Mouse (Mus musculus): ENCODE measurements around the gene Urb2. TPM values are rescaled to one million over a fixed set of nuclear protein-coding genes. Genes with fewer than 3 reads are reported as not detected.

Urb2 gene
- polyA plus RNA-seq, 1 experiment from 2014 or later = 1.2 TPM

DNA sequence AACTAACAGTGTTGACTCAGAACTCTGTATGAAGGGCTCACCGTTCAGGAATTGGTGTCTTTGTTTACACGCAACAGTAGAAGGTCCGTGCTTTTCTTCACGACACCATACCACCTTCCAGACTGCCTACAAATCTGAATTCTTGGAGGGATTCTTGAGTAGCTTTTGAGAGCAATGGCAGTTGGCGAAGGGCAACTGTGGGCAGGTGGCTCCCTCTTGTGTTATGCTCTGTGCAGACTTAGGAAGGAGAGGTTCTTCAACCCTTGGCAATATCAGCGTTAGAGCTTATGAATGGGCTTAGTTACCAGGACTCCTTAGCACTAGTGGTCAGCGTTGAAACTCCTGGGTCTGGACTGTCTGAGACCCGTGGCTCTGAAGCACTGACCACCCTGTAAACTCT lies 28.7 kb upstream of the Urb2 start:
- H3K9me3 ChIP-seq (ENCODE audit: low read length) = no peaks in the 10 kb centered on the region
- H3K9ac ChIP-seq (replicated peaks) = no peak overlapping the region
- no peaks in the 10 kb centered on the region for H3K27me3 ChIP-seq (ENCODE audit: insufficient read depth, low read length)
- H3K27ac ChIP-seq (ENCODE audit: low read depth) = no peak overlapping the region
- H3K4me1 ChIP-seq (ENCODE audit: insufficient read depth) = peaks cover 14% of the 10 kb centered on the region; the same call in 1 of the 2 replicates
- DNase-seq (peak; percentile 50), ATAC-seq (no peak)
- H3K4me2 ChIP-seq (ENCODE audit: low read depth, low read length) = no peak overlapping the region
- 73% methylated on average over 8 of the region's 8 CpGs for WGBS (ENCODE audit: insufficient replicate concordance)
- no peak overlapping the region for H3K4me3 ChIP-seq (ENCODE audit: low read depth, low read length)
- TF ChIP-seq EP300 (IDR thresholded peaks at IDR 0.05; ENCODE audit: low read depth) (no peak), CTCF (IDR thresholded peaks at IDR 0.05; ENCODE audit: low read depth) (peak; percentile 87)
- H3K36me3 ChIP-seq (replicated peaks; ENCODE audit: insufficient read depth, low read length) = peaks cover 21% of the 10 kb centered on the region

DNA sequence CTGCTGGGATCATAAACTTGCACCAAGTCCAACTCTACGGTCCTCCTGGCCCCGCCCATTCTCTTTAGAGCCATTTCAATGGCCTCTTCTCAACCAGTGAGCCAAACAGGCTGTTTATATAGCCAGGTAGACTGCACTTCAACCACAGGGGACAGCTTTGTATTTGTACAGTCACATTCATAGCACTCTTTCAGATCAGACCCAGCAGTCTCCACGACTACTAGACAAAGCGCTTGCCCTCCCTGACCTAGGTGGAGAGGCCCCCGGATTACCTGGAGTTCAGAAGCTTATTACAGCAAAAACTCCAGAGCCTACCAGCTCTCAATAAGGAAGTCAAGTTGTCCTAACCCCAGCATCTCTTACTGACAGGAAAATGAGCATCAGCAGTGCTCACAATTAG lies 27.7 kb upstream of the Urb2 start:
- no peak for TF ChIP-seq CTCF (IDR thresholded peaks at IDR 0.05; ENCODE audit: low read depth)
- no peak for TF ChIP-seq EP300 (IDR thresholded peaks at IDR 0.05; ENCODE audit: low read depth)
- Histone ChIP-seq H3K4me1 (ENCODE audit: insufficient read depth) (peaks cover 14% of the 10 kb centered on the region; the same call in 1 of the 2 replicates), H3K9me3 (ENCODE audit: low read length) (no peaks in the 10 kb centered on the region), H3K27ac (ENCODE audit: low read depth) (no peak overlapping the region), H3K9ac (replicated peaks) (no peak overlapping the region), H3K4me2 (ENCODE audit: low read depth, low read length) (no peak overlapping the region), H3K4me3 (ENCODE audit: low read depth, low read length) (no peak overlapping the region), H3K27me3 (ENCODE audit: insufficient read depth, low read length) (no peaks in the 10 kb centered on the region), H3K36me3 (replicated peaks; ENCODE audit: insufficient read depth, low read length) (peaks cover 25% of the 10 kb centered on the region)
- no peak for DNase-seq
- WGBS (ENCODE audit: insufficient replicate concordance) = 90% methylated on average over 5 of the region's 5 CpGs
- no peak for ATAC-seq

DNA sequence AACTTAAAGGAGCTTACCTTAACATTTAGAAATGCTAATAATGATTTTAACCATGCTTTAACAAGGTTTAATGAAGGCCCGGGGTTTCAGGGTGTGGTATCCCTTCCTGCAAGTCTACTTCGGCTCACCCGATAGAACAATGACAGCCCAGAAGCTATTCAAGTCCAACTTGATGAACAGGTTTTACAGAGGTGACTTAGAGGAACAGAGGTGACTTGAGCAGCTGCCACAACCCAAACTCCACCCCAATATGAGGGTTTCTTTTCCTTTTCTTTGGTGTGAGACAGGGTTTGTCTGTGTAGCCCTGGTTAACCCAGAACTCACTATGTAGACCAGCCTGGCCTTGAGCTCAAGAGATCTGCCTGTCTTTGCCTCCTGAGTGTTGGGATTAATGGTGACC lies 27.3 kb upstream of the Urb2 start:
- Histone ChIP-seq H3K9ac (replicated peaks) (no peak overlapping the region), H3K36me3 (replicated peaks; ENCODE audit: insufficient read depth, low read length) (peaks cover 27% of the 10 kb centered on the region), H3K4me2 (ENCODE audit: low read depth, low read length) (no peak overlapping the region), H3K27me3 (ENCODE audit: insufficient read depth, low read length) (no peaks in the 10 kb centered on the region), H3K4me3 (ENCODE audit: low read depth, low read length) (no peak overlapping the region), H3K4me1 (ENCODE audit: insufficient read depth) (peaks cover 11% of the 10 kb centered on the region; the same call in 1 of the 2 replicates), H3K27ac (ENCODE audit: low read depth) (no peak overlapping the region), H3K9me3 (ENCODE audit: low read length) (no peaks in the 10 kb centered on the region)
- ATAC-seq = no peak
- 85% methylated on average over 3 of the region's 3 CpGs for WGBS (ENCODE audit: insufficient replicate concordance)
- no peak for DNase-seq
- TF ChIP-seq EP300 (IDR thresholded peaks at IDR 0.05; ENCODE audit: low read depth) (no peak), CTCF (IDR thresholded peaks at IDR 0.05; ENCODE audit: low read depth) (no peak)

DNA sequence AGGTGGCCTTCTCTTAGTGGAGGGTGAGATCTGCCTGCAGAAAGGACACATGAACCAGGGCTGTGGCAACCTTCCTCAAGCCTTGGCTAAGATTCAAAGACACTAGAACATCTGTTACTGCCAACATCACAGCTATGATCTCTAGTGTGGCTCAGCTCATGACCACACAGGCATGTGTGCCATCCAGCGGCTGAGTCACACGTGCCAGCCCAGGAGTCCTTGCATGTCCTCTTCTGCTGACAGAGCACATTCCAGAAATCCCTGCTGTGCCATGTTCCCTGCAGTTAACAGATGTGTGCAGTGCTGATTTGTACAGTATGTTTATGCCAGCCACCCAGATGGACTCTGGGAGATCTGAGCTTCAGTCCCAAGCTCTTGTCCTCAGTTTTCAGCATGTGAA lies 21.7 kb upstream of the Urb2 start:
- H3K4me1 ChIP-seq (ENCODE audit: insufficient read depth) = no peaks in the 10 kb centered on the region
- no peak overlapping the region for H3K27ac ChIP-seq (ENCODE audit: low read depth)
- peaks cover 71% of the 10 kb centered on the region for H3K36me3 ChIP-seq (replicated peaks; ENCODE audit: insufficient read depth, low read length)
- H3K9ac ChIP-seq (replicated peaks) = no peak overlapping the region
- H3K4me3 ChIP-seq (ENCODE audit: low read depth, low read length) = no peak overlapping the region
- 85% methylated on average over 2 of the region's 2 CpGs for WGBS (ENCODE audit: insufficient replicate concordance)
- ATAC-seq (no peak), DNase-seq (no peak)
- no peak for TF ChIP-seq CTCF (IDR thresholded peaks at IDR 0.05; ENCODE audit: low read depth)
- no peak for TF ChIP-seq EP300 (IDR thresholded peaks at IDR 0.05; ENCODE audit: low read depth)
- H3K27me3 ChIP-seq (ENCODE audit: insufficient read depth, low read length) = no peaks in the 10 kb centered on the region
- no peaks in the 10 kb centered on the region for H3K9me3 ChIP-seq (ENCODE audit: low read length)
- no peak overlapping the region for H3K4me2 ChIP-seq (ENCODE audit: low read depth, low read length)

DNA sequence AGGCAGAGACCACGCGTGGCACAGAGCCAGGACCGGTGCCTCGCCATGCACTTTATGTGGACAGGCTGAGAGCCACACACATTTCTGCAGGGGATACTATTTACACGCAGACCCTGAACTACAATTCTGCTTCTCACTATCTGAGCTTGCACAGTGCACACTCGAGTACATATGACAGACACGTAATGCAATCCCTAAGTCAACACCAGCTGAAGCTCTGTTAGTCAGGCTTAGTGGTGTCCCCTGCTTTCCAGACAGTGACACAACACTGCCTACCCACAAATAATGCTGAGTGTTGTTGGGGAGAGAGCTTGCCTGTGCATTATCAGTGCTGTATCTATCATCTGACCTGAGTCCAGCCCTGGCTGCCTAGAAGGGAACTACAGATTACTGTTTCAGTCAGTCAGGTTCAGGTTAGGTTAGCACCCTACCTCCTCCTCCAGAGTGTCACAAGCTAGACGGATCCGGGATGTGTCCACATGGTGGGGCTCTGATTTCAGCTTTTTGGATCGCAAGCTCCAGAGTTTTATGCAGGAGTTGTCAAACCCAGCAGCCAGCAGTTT lies 18.7 kb upstream of the Urb2 start:
- DNase-seq (no peak), ATAC-seq (peak; percentile 79)
- Histone ChIP-seq H3K27ac (ENCODE audit: low read depth) (no peak overlapping the region), H3K9me3 (ENCODE audit: low read length) (no peaks in the 10 kb centered on the region), H3K36me3 (replicated peaks; ENCODE audit: insufficient read depth, low read length) (peaks cover 66% of the 10 kb centered on the region), H3K4me3 (ENCODE audit: low read depth, low read length) (no peak overlapping the region), H3K4me2 (ENCODE audit: low read depth, low read length) (no peak overlapping the region), H3K27me3 (ENCODE audit: insufficient read depth, low read length) (no peaks in the 10 kb centered on the region), H3K4me1 (ENCODE audit: insufficient read depth) (no peaks in the 10 kb centered on the region), H3K9ac (replicated peaks) (no peak overlapping the region)
- 84% methylated on average over 10 of the region's 10 CpGs for WGBS (ENCODE audit: insufficient replicate concordance)
- TF ChIP-seq EP300 (IDR thresholded peaks at IDR 0.05; ENCODE audit: low read depth) = no peak
- TF ChIP-seq CTCF (IDR thresholded peaks at IDR 0.05; ENCODE audit: low read depth) = peak; percentile 11; the same call in 1 of the 2 replicates

DNA sequence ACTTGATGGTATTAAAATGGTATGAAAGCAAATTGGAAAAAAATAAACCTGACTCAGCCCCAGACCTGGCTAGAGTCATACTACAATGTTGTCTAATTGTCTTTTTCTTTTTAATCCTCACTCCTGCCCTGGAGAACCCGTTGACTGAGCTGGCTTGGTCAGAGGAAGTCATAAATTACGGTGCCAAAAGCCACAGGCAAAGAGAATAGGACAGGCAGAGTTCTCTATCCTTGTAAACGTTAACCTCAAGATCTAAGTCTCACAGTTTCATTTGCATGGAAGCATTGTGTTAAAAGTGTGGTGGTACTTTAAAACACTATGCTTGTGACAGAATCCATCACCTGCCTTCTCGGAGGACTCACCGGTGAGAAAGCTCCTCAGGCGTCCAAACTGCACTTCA lies 13.5 kb upstream of the Urb2 start:
- Histone ChIP-seq H3K36me3 (replicated peaks; ENCODE audit: insufficient read depth, low read length) (peaks cover 57% of the 10 kb centered on the region), H3K9ac (replicated peaks) (no peak overlapping the region), H3K4me2 (ENCODE audit: low read depth, low read length) (no peak overlapping the region), H3K4me1 (ENCODE audit: insufficient read depth) (peaks cover 7% of the 10 kb centered on the region), H3K27ac (ENCODE audit: low read depth) (no peak overlapping the region), H3K4me3 (ENCODE audit: low read depth, low read length) (no peak overlapping the region), H3K9me3 (ENCODE audit: low read length) (no peaks in the 10 kb centered on the region), H3K27me3 (ENCODE audit: insufficient read depth, low read length) (no peaks in the 10 kb centered on the region)
- DNase-seq (no peak), ATAC-seq (no peak)
- TF ChIP-seq EP300 (IDR thresholded peaks at IDR 0.05; ENCODE audit: low read depth) (no peak), CTCF (IDR thresholded peaks at IDR 0.05; ENCODE audit: low read depth) (no peak)
- WGBS (ENCODE audit: insufficient replicate concordance) = 62% methylated on average over 6 of the region's 6 CpGs
